Mouse (Mus musculus) heart, embryonic 15.5 days (tissue): ENCODE results near the gene Ppl. TPM values are rescaled to one million over a fixed set of nuclear protein-coding genes. Genes with fewer than 3 reads are reported as not detected.

Experiments used
- polyA plus RNA-seq: library from polyadenylated mRNA; unstranded; fragments of >200 nt; fragmentation: Nextera tagmentation; extraction: Ambion mirVana; gene quantifications from 2 replicates; pipeline ENCODE4 v1.2.1, GENCODE M21; 2015

Ppl gene
- polyA plus RNA-seq, 1 experiment from 2014 or later = 1.3 TPM

Other genes with a start within 250 kb of the Ppl start
- 101 and 112 TPM in 2 replicates for gene Mgrn1, start 246.2 kb downstream of the Ppl start, polyA plus RNA-seq
- 97.4 and 122 TPM in 2 replicates for gene Nudt16l1, start 193.7 kb downstream of the Ppl start, polyA plus RNA-seq
- 29.4 and 41.2 TPM in 2 replicates for gene Anks3, start 168.2 kb downstream of the Ppl start, polyA plus RNA-seq
- gene Sept12, start 134.6 kb downstream of the Ppl start, polyA plus RNA-seq = not detected in 2 replicates
- 3.3 and 5.9 TPM in 2 replicates for gene Smim22, start 125.1 kb downstream of the Ppl start, polyA plus RNA-seq
- gene Rogdi, start 118.9 kb downstream of the Ppl start, polyA plus RNA-seq = 46.9 and 57.0 TPM in 2 replicates
- gene Glyr1, start 82.6 kb downstream of the Ppl start, polyA plus RNA-seq = 78.8 and 93.9 TPM in 2 replicates
- 11.8 and 15.7 TPM in 2 replicates for gene Ubn1, start 82.4 kb downstream of the Ppl start, polyA plus RNA-seq
- 0.06 and 0.08 TPM in 2 replicates for gene Sec14l5, start 14.7 kb upstream of the Ppl start, polyA plus RNA-seq
- 12.4 and 17.4 TPM in 2 replicates for gene Nagpa, start 71.6 kb upstream of the Ppl start, polyA plus RNA-seq
- 6.3 and 8.9 TPM in 2 replicates for gene AU021092, start 89.9 kb upstream of the Ppl start, polyA plus RNA-seq
- 24.9 and 29.1 TPM in 2 replicates for gene Alg1, start 101.2 kb upstream of the Ppl start, polyA plus RNA-seq
- gene Eef2kmt, start 123.6 kb upstream of the Ppl start, polyA plus RNA-seq = 19.8 and 27.6 TPM in 2 replicates